21 mouse cellular contexts compared by ENCODE assay signal in genomic region chr2:125788351-125788750, GRCm38 (mm10). TPM values are rescaled to one million over a fixed set of nuclear protein-coding genes. Genes with fewer than 3 reads are reported as not detected.
A peak's percentile ranks its signal among the peaks of the same experiment; 100 is the strongest.
DNase-seq lines count a peak whose midpoint lies in the region; ATAC-seq and TF ChIP-seq lines count a peak whose summit lies in the region.
"Had no signal": no experiment of that assay in that cellular context is flagged by ENCODE, and none has a peak within 500 bp of the region (broad histone marks: within the 10 kb centered on the region; RNA-seq: fewer than 3 reads in every experiment).

No protein-coding gene starts in this region.

- H3K27me3 ChIP-seq in kidney, adult 2 months (replicated peaks; ENCODE audit: control insufficient read depth, insufficient read depth, low read length): no peaks in the 10 kb centered on the region
- no peaks in the 10 kb centered on the region for H3K27me3 ChIP-seq in kidney, embryonic 14.5 days (ENCODE audit: control insufficient read depth, insufficient read depth, low read length)
- H3K27me3 ChIP-seq in forebrain, postnatal 0 days (ENCODE audit: insufficient read depth, low read length): no peaks in the 10 kb centered on the region
- H3K27me3 ChIP-seq: embryonic facial prominence, embryonic 13.5 days; kidney, embryonic 15.5 days; limb, embryonic 13.5 days; lung, embryonic 15.5 days had no signal

- H3K9me3 ChIP-seq in kidney, embryonic 14.5 days (ENCODE audit: control insufficient read depth, low read length): no peaks in the 10 kb centered on the region
- H3K9me3 ChIP-seq in forebrain, postnatal 0 days (ENCODE audit: low read length): no peaks in the 10 kb centered on the region
- H3K9me3 ChIP-seq: embryonic facial prominence, embryonic 13.5 days; kidney, embryonic 15.5 days; limb, embryonic 13.5 days; lung, embryonic 15.5 days; midbrain, embryonic 13.5 days had no signal

- peak overlapping the region; percentile 32; the same call in 1 of the 2 replicates for H3K27ac ChIP-seq in kidney, adult 2 months (ENCODE audit: insufficient read depth, low read depth, low read length)
- H3K27ac ChIP-seq in kidney, embryonic 14.5 days (ENCODE audit: low read depth, low read length): no peak overlapping the region
- no peak overlapping the region for H3K27ac ChIP-seq in forebrain, postnatal 0 days (ENCODE audit: low read depth, low read length)
- no peak overlapping the region; the same call in 1 of the 2 replicates for H3K27ac ChIP-seq in left cerebral cortex, adult 2 months
- H3K27ac ChIP-seq: embryonic facial prominence, embryonic 13.5 days; heart, adult 2 months; hindbrain, postnatal 0 days; kidney, embryonic 15.5 days; limb, embryonic 13.5 days; liver, embryonic 14.5 days; lung, embryonic 15.5 days; midbrain, embryonic 13.5 days had no signal

- TF ChIP-seq CTCF in kidney, adult 2 months (conservative IDR thresholded peaks at IDR 0.05; ENCODE audit: insufficient read depth, insufficient read length, low read depth, low read length): no peak
- TF ChIP-seq CTCF in forebrain, postnatal 0 days (IDR thresholded peaks at IDR 0.05; ENCODE audit: low read depth): no peak
- TF ChIP-seq CTCF in left cerebral cortex, adult 2 months (IDR thresholded peaks at IDR 0.05): no peak

- intact Hi-C loops in left cerebral cortex, adult 2 months (cut with DNase I): loop anchor here (10.0 kb wide), 1 partner anchor 366 kb away; the partner anchor contains the start of genes Dtwd1 and Fam227b

- no peak for TF ChIP-seq POLR2A in kidney, adult 2 months (IDR thresholded peaks at IDR 0.05; ENCODE audit: low read depth, low read length)

- no peak overlapping the region for H3K4me3 ChIP-seq in kidney, adult 2 months (ENCODE audit: insufficient read depth, low read depth, low read length)
- H3K4me3 ChIP-seq in kidney, embryonic 14.5 days (ENCODE audit: low read length): no peak overlapping the region
- H3K4me3 ChIP-seq in forebrain, postnatal 0 days (ENCODE audit: low read depth, low read length): no peak overlapping the region
- no peak overlapping the region for H3K4me3 ChIP-seq in left cerebral cortex, adult 2 months
- H3K4me3 ChIP-seq: embryonic facial prominence, embryonic 13.5 days; heart, adult 2 months; kidney, embryonic 15.5 days; limb, embryonic 13.5 days; lung, embryonic 15.5 days; midbrain, embryonic 13.5 days had no signal

- H3K9ac ChIP-seq in kidney, embryonic 14.5 days (ENCODE audit: low read depth, low read length): no peak overlapping the region
- H3K9ac ChIP-seq in forebrain, postnatal 0 days: no peak overlapping the region
- H3K9ac ChIP-seq: embryonic facial prominence, embryonic 13.5 days; kidney, embryonic 15.5 days; limb, embryonic 13.5 days; liver, embryonic 14.5 days; lung, embryonic 15.5 days; midbrain, embryonic 13.5 days had no signal

- DNase-seq in kidney, adult 2 months: no peak
- DNase-seq in naive thymus-derived CD4-positive, alpha-beta T cell, adult 2 months (ENCODE audit: low read depth): peak; percentile 22
- no peak for DNase-seq in forebrain, postnatal 0 days
- DNase-seq in left cerebral cortex, adult 2 months (ENCODE audit: extremely low spot score in 1 of 2, low spot score in 2 of 2): no peak
- DNase-seq: adrenal gland, adult 2 months; cerebellum, adult 11 months; cerebellum, postnatal 10 days; heart, adult 2 months; heart, postnatal 36 days; right cerebral cortex, postnatal 14 days had no signal

- ATAC-seq in kidney, embryonic 14.5 days (ENCODE audit: low FRiP score, low TSS enrichment): no peak
- ATAC-seq in CD4-positive, CD25-positive, alpha-beta regulatory T cell, adult 4 months: peak; percentile 62
- 0 out of 2 replicates have a peak, but pooled peaks have one; percentile 22 for ATAC-seq in common myeloid progenitor, adult 5-6 weeks (replicated peaks; ENCODE audit: low read depth, poor library complexity, severe bottlenecking)
- no peak for ATAC-seq in forebrain, postnatal 0 days
- ATAC-seq in megakaryocyte, adult 5-6 weeks (ENCODE audit: poor library complexity, severe bottlenecking): no peak
- ATAC-seq: hindbrain, postnatal 0 days; midbrain, embryonic 13.5 days had no signal

- H3K4me1 ChIP-seq in kidney, adult 2 months (ENCODE audit: control insufficient read depth, insufficient read depth, low read length): peaks cover 9% of the 10 kb centered on the region; the same call in 1 of the 2 replicates
- 0 out of 2 replicates have a peak, but pooled peaks cover 2% of the 10 kb centered on the region for H3K4me1 ChIP-seq in kidney, embryonic 14.5 days (ENCODE audit: control insufficient read depth, insufficient read depth, low read length)
- H3K4me1 ChIP-seq in forebrain, postnatal 0 days (ENCODE audit: insufficient read depth): no peaks in the 10 kb centered on the region

- H3K4me2 ChIP-seq in kidney, embryonic 14.5 days (replicated peaks; ENCODE audit: low read depth, low read length): no peak overlapping the region
- no peak overlapping the region for H3K4me2 ChIP-seq in forebrain, postnatal 0 days (ENCODE audit: low read depth)
- H3K4me2 ChIP-seq: embryonic facial prominence, embryonic 13.5 days; kidney, embryonic 15.5 days; limb, embryonic 13.5 days; lung, embryonic 15.5 days; midbrain, embryonic 13.5 days had no signal

- no peaks in the 10 kb centered on the region for H3K36me3 ChIP-seq in kidney, adult 2 months (ENCODE audit: control insufficient read depth, insufficient read depth, low read length)
- no peaks in the 10 kb centered on the region for H3K36me3 ChIP-seq in kidney, embryonic 14.5 days (ENCODE audit: control insufficient read depth, insufficient read depth, low read length)
- no peaks in the 10 kb centered on the region for H3K36me3 ChIP-seq in forebrain, postnatal 0 days (ENCODE audit: insufficient read depth)
- H3K36me3 ChIP-seq: embryonic facial prominence, embryonic 13.5 days; kidney, embryonic 15.5 days; limb, embryonic 13.5 days; lung, embryonic 15.5 days; midbrain, embryonic 13.5 days had no signal

RNA-seq across cellular contexts. Expression of gene Secisbp2l, which starts 5.7 kb away (rescaled TPM):
- polyA plus RNA-seq in kidney, adult 2 months (2012; rRNA removed): 12.6 and 14.6 TPM in 2 replicates
- polyA plus RNA-seq in kidney, embryonic 14.5 days (2014; fragmentation: Nextera tagmentation; extraction: Ambion mirVana): 15.7 and 26.7 TPM in 2 replicates
- polyA plus RNA-seq in CD4-positive, CD25-positive, alpha-beta regulatory T cell, adult 4 months (2017; shearing (Covaris generic)): 10 to 100 TPM; 24.2 to 24.5 TPM
- total RNA-seq in common myeloid progenitor, adult 5-6 weeks (2017): 15.7 and 19.7 TPM in 2 replicates
- 56.8 and 65.6 TPM in 2 replicates for total RNA-seq in forebrain, postnatal 0 days (2014; rRNA removed)
- polyA plus RNA-seq in forebrain, postnatal 0 days (2015; fragmentation: Nextera tagmentation; extraction: Ambion mirVana): 20.9 and 29.8 TPM in 2 replicates
- 19.1 and 20.8 TPM in 2 replicates for total RNA-seq in megakaryocyte, adult 5-6 weeks (2015)
- 28.1 and 35.0 TPM in 2 replicates for total RNA-seq in megakaryocyte, adult 5-6 weeks (2017)
- 100 to 1,000 TPM in 1 of 2 experiments, 10 to 100 TPM in 1; 97.4 to 100 TPM for total RNA-seq in left cerebral cortex, adult 2 months (2021)

Comparison
In these comparisons a context has a peak if more than half of its experiments do, and no peak if none do; other contexts are left out.
1. ATAC-seq: peak in CD4-positive, CD25-positive, alpha-beta regulatory T cell, adult 4 months (single experiment) and common myeloid progenitor, adult 5-6 weeks (single experiment); none in kidney, embryonic 14.5 days (single experiment), forebrain, postnatal 0 days (single experiment) and megakaryocyte, adult 5-6 weeks (single experiment).